Mouse (Mus musculus): ENCODE results near the gene Olfr547. TPM values are rescaled to one million over a fixed set of nuclear protein-coding genes. Genes with fewer than 3 reads are reported as not detected.

Gene Olfr547
- polyA plus RNA-seq, 1 experiment = not detected

- H3K4me1 ChIP-seq (ENCODE audit: control insufficient read depth, insufficient read depth, low read length) = no peaks in the 10 kb centered on the region
- 0 out of 2 replicates have a peak within 1 kb of the TSS, but pooled peaks have one; percentile 15 for H3K27ac ChIP-seq (ENCODE audit: insufficient read depth, low read length)
- H3K4me3 ChIP-seq (ENCODE audit: insufficient read depth, low read length) = peak within 1 kb of the TSS; percentile 36
- TF ChIP-seq POLR2A (IDR thresholded peaks at IDR 0.05; ENCODE audit: extremely low read depth, insufficient read depth, low read length) (no peak), CTCF (IDR thresholded peaks at IDR 0.05; ENCODE audit: extremely low read depth, insufficient read depth, low read length) (no peak)
Measured at GRCm38 (mm10) chr7:102564999-102565997, 30.7 kb downstream of the Olfr547 start, which contains the start of gene Trim21. Gene Trim21, minus strand, starts transcription at chr7:102565486.

GRCm38 (mm10) chr7:102566219-102566618 lies 31.7 kb downstream of the Olfr547 start:
- TF ChIP-seq CTCF (IDR thresholded peaks at IDR 0.05; ENCODE audit: extremely low read depth, insufficient read depth, low read length) (no peak), POLR2A (IDR thresholded peaks at IDR 0.05; ENCODE audit: extremely low read depth, insufficient read depth, low read length) (no peak)
- Histone ChIP-seq H3K4me3 (ENCODE audit: insufficient read depth, low read length) (no peak overlapping the region), H3K27ac (ENCODE audit: insufficient read depth, low read length) (no peak overlapping the region), H3K4me1 (ENCODE audit: control insufficient read depth, insufficient read depth, low read length) (no peaks in the 10 kb centered on the region)

- Histone ChIP-seq H3K27ac (ENCODE audit: insufficient read depth, low read length) (no peak within 1 kb of the TSS), H3K4me3 (ENCODE audit: insufficient read depth, low read length) (no peak within 1 kb of the TSS), H3K4me1 (ENCODE audit: control insufficient read depth, insufficient read depth, low read length) (no peaks in the 10 kb centered on the region)
- TF ChIP-seq POLR2A (IDR thresholded peaks at IDR 0.05; ENCODE audit: extremely low read depth, insufficient read depth, low read length) (no peak), CTCF (IDR thresholded peaks at IDR 0.05; ENCODE audit: extremely low read depth, insufficient read depth, low read length) (no peak)
Measured at GRCm38 (mm10) chr7:102571142-102571541, 36.6 kb downstream of the Olfr547 start, which contains the start of gene Olfr550. Gene Olfr550, plus strand, starts transcription at chr7:102571442.

GRCm38 (mm10) chr7:102573174-102573830 lies 38.8 kb downstream of the Olfr547 start:
- Histone ChIP-seq H3K27ac (ENCODE audit: insufficient read depth, low read length) (no peak overlapping the region), H3K4me3 (ENCODE audit: insufficient read depth, low read length) (no peak overlapping the region), H3K4me1 (ENCODE audit: control insufficient read depth, insufficient read depth, low read length) (no peaks in the 10 kb centered on the region)
- TF ChIP-seq POLR2A (IDR thresholded peaks at IDR 0.05; ENCODE audit: extremely low read depth, insufficient read depth, low read length) (no peak), CTCF (IDR thresholded peaks at IDR 0.05; ENCODE audit: extremely low read depth, insufficient read depth, low read length) (no peak)

GRCm38 (mm10) chr7:102575998-102576397 lies 41.4 kb downstream of the Olfr547 start:
- H3K4me3 ChIP-seq (ENCODE audit: insufficient read depth, low read length) = no peak overlapping the region
- TF ChIP-seq POLR2A (IDR thresholded peaks at IDR 0.05; ENCODE audit: extremely low read depth, insufficient read depth, low read length) (no peak), CTCF (IDR thresholded peaks at IDR 0.05; ENCODE audit: extremely low read depth, insufficient read depth, low read length) (no peak)

More at GRCm38 (mm10) chr7:102575998-102576397, 41.4 kb downstream of the Olfr547 start:
- no peak overlapping the region for H3K27ac ChIP-seq (ENCODE audit: insufficient read depth, low read length)
- H3K4me1 ChIP-seq (ENCODE audit: control insufficient read depth, insufficient read depth, low read length) = no peaks in the 10 kb centered on the region

Other genes starting within 250 kb of the Olfr547 start
- gene Rrm1, start 93.1 kb upstream of the Olfr547 start, polyA plus RNA-seq (2012; rRNA removed) = 11.0 and 12.5 TPM in 2 replicates
- gene Olfr543, start 53.1 kb upstream of the Olfr547 start, polyA plus RNA-seq (2012; rRNA removed) = not detected in 2 replicates
- not detected in 2 replicates for gene Olfr544, start 46.4 kb upstream of the Olfr547 start, polyA plus RNA-seq (2012; rRNA removed)
- gene Olfr545, start 35.2 kb upstream of the Olfr547 start, polyA plus RNA-seq (2012; rRNA removed) = not detected in 2 replicates
- not detected in 2 replicates for gene Olfr548-ps1, start 6.1 kb downstream of the Olfr547 start, polyA plus RNA-seq (2012; rRNA removed)
- gene Olfr549, start 15.1 kb downstream of the Olfr547 start, polyA plus RNA-seq (2012; rRNA removed) = not detected in 2 replicates
- 2.1 and 2.3 TPM in 2 replicates for gene Trim21, start 30.7 kb downstream of the Olfr547 start, polyA plus RNA-seq (2012; rRNA removed)
- 0.09 and 0.10 TPM in 2 replicates for gene Olfr550, start 36.7 kb downstream of the Olfr547 start, polyA plus RNA-seq (2012; rRNA removed)
- gene Olfr551, start 57.1 kb downstream of the Olfr547 start, polyA plus RNA-seq (2012; rRNA removed) = not detected in 2 replicates
- gene Olfr552, start 63.0 kb downstream of the Olfr547 start, polyA plus RNA-seq (2012; rRNA removed) = not detected in 2 replicates
- not detected in 2 replicates for gene Olfr553, start 83.5 kb downstream of the Olfr547 start, polyA plus RNA-seq (2012; rRNA removed)
- not detected in 2 replicates for gene Olfr554, start 103.7 kb downstream of the Olfr547 start, polyA plus RNA-seq (2012; rRNA removed)
- not detected in 2 replicates for gene Olfr555, start 124.1 kb downstream of the Olfr547 start, polyA plus RNA-seq (2012; rRNA removed)
- not detected in 2 replicates for gene Olfr556, start 130.2 kb downstream of the Olfr547 start, polyA plus RNA-seq (2012; rRNA removed)
- 15.8 and 16.8 TPM in 2 replicates for gene Trim68, start 152.6 kb downstream of the Olfr547 start, polyA plus RNA-seq (2012; rRNA removed)
- 0.09 and 0.10 TPM in 2 replicates for gene Olfr557, start 161.2 kb downstream of the Olfr547 start, polyA plus RNA-seq (2012; rRNA removed)
- gene Olfr558, start 167.5 kb downstream of the Olfr547 start, polyA plus RNA-seq (2012; rRNA removed) = 0.40 and 0.47 TPM in 2 replicates
- gene Olfr33, start 184.3 kb downstream of the Olfr547 start, polyA plus RNA-seq (2012; rRNA removed) = not detected in 2 replicates
- gene Olfr559, start 192.7 kb downstream of the Olfr547 start, polyA plus RNA-seq (2012; rRNA removed) = not detected in 2 replicates
- gene Olfr560, start 224.6 kb downstream of the Olfr547 start, polyA plus RNA-seq (2012; rRNA removed) = 0.23 and 0.36 TPM in 2 replicates
- gene Olfr78, start 224.7 kb downstream of the Olfr547 start, polyA plus RNA-seq (2012; rRNA removed) = 4.7 TPM in 2 replicates
- 0.08 TPM in 1 of 2 replicates, not detected in the other for gene Olfr561, start 236.5 kb downstream of the Olfr547 start, polyA plus RNA-seq (2012; rRNA removed)

Data from cortical plate, adult 2 months (tissue).